Mouse (Mus musculus): ENCODE measurements around the gene Gm14569.

DNA sequence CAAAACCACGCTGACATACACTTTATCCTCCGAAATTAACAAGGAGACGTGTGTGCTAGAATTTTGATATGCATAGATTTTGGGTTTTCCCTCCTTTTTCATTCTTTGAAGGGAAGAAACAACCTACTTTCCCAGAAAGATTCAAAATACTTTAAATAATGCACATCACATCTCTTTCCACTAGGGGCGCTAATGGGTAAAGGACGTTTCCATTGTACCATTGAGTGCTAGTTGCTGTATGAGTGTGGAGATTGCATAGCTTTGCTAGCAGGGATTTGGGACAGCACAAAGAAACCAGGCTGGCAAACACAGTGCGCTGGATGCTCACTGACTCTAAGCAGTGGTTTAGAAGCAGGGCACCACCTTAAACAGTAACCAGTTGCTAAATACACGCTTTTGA is 3.6 kb downstream of the Gm14569 start:
- TF ChIP-seq CTCF (conservative IDR thresholded peaks at IDR 0.05; ENCODE audit: low read length) = peak; percentile 55
- TF ChIP-seq NANOG (IDR thresholded peaks at IDR 0.05; ENCODE audit: borderline replicate concordance, low read length) = no peak
- no peak for TF ChIP-seq POU5F1 (IDR thresholded peaks at IDR 0.05; ENCODE audit: borderline replicate concordance, low read length)
